Mouse (Mus musculus) megakaryocyte-erythroid progenitor cell, adult 5-6 weeks (primary cell): ENCODE data around the gene Fam53b. TPM values are rescaled to one million over a fixed set of nuclear protein-coding genes. Genes with fewer than 3 reads are reported as not detected.

Source experiments
- ATAC-seq: replicated peaks from 2 replicates; pipeline ENCODE4 v1.8.0; 2016; ENCODE audit warnings: mild to moderate bottlenecking, inconsistent platforms; ENCODE audit not compliant: severe bottlenecking, poor library complexity, low FRiP score, low TSS enrichment
- total RNA-seq, 2 experiments: library from RNA; stranded (forward) in 1 of 2; stranded (reverse) in 1 of 2; fragments of 200-1000, 215-1000 nt in 1 of 2; fragments of >200 nt in 1 of 2; fragmentation: Nextera tagmentation in 1 of 2; gene quantifications; 2 replicates each; pipeline ENCODE4 v1.2.3; 2014 to 2017

Fam53b gene
- total RNA-seq, 2 experiments from 2014 or later: 21.2 to 61.6 TPM

DNA sequence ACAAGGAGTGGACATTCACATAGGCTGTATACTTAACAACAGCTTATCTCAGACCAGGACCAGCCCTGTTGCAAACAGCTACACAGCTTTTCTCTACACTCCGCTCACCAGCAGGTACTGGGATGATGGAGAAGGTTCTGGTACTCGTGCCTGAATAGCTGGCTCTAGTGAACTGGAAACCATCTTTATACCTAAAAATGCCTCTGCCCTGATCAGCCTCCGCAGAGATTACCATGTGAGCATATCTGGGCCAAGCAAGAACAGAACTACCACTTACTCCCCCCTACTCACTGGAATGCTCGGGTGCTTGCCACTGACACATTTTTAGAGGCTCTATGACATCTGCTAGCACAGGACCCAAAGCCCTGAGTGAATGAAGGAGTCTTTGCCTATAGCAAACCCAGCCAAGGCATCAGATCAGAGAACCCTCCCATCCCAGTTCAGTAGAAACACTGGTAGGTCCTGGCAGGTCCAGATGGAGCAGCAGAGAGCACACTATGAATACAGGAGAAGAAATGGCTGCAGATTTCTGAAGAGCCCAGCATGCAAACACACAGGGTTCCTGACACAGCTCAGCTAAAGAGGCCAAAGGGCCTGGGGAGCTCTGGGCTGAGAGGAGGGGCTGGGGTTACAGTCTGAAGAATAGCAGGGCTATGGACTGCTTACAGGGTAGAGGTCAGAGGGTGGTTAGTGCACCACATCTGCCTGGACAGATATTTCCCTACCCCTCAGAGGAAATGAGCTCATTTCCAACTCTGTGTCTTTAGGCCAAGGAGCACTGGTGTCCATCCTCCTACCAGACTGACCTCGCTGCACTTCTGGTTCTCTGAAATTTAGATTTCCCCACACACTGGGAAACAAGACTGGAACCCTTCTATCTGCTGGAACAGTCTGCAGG lies 14.3 kb downstream of the Fam53b start:
- no peak for ATAC-seq

DNA sequence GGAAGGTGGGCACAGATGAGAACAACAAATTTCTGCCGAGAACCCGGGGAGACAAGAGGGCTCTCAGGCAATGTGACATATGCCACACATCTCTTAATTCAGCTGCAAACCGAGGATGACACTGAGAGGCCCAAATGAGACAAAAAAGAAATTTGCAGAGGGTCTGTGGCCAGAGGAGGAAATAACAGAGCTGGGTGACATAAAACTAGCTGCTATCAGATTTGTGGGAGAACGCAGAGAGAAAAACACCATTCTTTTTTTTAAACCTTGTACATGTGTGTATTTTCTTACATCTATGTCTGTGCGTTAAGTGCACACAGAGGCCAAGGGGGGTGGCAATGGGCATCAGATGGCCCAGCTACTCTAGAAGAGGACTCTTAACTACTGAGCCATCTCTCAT lies 18.5 kb downstream of the Fam53b start:
- ATAC-seq: no peak

DNA sequence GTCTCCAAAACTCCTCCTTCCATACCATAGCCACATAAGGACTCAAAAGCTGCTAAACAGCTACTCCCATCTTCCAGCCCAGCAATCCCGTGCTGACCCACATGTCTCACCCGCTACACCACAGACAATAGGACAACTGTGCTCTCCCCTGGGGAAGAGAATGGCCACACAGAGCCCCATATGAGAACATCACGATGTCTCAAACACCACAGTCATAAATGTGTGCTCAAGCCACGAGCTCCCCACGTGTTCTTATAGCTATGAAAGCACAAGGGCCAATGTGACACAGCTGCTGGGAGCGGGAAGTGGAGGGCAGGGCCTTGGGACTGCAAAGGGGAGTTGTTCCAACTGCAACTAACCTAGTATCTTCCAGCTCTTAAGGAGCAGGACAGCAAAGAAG lies 20.2 kb downstream of the Fam53b start:
- ATAC-seq: no peak

DNA sequence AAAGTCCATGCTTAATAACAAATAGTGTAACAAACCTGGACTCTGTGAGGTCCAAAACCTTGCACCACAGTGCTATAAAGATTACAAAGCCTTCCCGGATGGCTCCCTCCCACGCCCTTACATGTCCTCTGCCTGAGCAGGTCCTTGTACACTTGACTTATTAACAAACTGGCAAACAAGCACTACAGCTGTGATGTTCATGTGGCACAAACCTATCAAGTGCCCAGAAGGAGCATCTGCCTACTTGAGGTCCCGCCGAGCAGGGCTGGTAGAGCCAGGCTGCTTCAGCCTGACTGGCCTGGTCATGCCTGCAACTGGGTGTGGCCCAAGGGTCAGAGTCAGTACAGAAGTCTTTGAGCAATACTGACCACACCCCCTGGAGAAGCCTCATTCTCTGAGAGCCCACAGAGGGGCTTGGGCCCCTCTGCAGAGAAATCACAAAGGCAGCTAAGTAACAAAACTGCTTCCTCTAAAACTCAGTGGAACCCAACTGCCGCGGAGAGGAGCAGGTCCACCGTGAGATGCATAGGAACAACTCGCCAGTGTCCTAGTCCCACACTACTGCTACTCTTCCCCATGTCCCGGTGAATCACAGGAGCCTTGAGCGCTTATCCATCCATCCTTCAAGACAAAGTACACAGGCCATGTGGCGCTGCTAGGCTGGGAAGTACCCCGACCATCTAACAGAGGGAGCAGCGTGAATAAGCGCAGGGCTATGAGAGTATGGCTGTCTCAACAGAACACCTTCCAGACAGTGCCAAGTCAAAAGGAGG lies 23.1 kb downstream of the Fam53b start:
- no peak for ATAC-seq

DNA sequence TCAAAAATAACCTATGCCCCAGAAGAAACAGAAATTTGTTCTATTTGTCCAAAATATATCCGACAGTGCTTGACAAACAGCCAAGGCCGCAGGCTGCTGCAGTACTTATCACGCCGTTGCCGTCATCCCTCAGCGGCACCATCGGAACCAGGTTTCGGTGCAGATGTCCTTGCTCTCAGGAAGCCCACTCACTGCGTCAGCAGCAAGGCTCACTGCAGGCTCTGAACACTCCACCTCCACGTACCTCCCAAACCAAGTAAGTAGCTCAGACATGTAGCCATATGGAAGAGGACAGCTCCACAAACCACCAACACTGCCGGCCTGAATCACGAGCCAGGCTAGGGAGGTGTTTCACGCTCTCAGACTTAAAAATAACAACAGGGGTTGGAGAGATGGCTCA lies 24.9 kb downstream of the Fam53b start:
- ATAC-seq: no peak

DNA sequence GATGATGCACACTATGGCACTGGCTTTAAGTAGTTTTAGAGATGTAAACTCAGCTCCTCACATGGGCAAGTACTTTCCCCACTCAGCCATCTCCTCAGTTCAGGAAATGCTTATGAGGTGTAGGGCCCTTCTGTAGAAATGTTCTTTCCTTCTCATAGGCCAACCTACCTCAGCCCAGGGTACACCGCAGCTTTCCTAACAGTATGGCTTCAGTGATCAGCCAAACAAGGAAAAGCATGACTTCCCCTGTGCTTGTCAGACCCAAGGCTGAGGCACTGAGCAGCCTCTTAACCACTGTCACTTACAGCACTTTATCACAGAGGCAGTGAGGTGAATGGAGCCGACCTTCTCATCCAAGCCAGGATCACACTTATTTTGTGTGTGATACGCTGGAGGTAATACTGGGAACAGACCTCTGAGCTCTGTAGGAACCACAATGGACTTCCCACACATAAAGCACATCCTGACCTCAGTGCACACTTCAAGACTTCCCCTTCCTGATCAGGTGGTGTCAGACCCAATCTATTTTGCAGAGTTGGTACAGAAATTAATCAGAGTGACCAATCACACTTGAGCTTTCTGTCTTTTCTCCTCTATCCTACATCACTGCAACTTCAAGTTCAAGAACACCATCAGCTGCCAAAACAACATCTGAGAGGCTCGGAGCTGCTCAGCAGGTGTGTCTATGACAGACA lies 26.0 kb downstream of the Fam53b start:
- ATAC-seq: no peak

DNA sequence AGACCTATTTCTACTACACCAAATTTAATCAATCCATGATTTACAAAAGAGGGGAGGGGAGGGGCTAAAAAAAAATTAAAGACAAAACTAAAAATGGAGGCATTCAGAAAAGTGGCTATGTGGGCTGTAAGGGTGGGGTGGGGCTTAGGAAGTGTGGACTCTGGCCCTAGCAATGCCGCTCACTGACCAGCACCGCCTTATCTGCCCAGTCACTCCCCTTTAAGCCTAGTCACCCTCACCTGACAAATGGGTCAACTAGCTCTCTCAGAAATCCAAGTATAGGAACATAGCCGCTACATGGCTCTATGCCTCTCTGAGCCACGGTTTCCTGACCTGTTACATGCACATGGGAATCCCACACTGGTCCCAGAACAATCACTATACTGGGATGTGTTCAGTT lies 26.7 kb downstream of the Fam53b start:
- ATAC-seq: no peak

DNA sequence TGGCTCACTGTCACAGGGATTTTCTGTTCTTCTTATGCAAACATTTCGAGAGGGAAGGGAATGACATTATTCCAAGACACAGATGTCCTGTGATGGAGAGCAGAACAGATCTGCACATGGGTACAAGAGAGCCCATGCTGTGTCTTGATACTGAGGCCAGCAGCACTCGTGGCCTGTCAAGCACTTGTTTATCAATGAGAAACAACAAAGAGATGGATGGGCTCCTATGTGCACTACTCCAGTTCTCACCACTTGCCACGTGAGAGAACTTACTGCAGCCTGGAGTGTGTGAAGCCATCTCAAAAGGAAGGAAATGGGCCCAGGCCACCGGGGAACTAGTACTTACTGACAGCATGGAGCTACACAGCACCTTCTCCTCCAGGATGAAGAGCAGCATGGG lies 27.2 kb downstream of the Fam53b start:
- ATAC-seq: no peak

DNA sequence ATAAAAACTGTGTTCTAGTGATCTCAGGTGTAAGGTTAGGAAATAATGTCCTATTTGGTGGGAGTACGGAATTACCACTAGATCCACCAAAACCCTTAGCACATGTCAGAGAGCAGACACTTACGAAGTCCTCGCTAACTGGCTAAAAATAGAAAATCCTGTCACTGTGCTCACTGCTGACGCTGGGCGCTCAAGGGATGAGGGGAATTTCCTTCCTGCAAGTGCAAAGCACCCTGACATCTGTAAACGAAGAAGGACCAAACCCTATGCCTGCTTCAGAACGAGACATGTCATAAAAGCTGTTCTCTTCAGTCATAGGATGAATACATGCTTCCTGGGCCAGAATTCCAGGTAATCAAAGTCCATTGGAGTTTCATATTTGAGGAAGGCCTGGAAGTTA lies 27.7 kb downstream of the Fam53b start:
- ATAC-seq: no peak

DNA sequence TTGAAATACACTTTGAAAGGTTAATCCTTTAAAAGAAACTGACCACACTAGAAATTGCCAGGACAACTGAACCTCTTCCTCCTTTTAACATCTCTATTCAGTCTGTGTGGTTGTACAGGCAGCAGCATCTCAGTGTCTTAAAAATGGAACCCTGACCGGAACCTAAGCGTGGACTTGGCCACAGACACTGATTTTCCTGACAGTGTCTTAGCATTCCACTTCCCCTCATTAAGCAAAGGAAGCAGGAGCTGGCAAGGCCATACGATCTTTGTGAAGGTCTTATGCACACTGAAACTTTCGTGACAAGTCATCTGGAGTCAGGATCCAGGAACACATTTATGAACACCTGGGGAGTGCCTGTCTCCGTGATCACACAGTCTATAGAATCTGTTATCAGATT lies 29.6 kb downstream of the Fam53b start:
- ATAC-seq: no peak

DNA sequence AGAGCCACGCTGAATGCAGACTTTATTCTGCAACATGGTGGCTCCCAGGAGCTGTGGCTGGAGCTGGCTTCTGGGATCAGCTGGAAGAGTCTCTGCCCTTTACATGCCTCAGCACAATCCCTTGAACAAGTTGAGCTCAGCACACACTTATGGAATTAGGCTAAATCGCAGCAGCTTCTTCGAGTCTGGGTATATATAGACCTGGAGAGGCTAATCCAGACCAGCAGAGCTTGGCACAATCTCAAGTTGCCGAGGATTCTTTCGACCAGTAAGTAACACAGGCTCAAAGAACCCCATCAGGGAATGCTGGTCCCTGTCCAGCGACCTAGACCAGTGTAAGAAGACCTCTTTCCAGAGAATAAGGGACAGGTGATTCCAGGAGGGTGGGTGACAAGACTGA lies 31.8 kb downstream of the Fam53b start:
- ATAC-seq: no peak

DNA sequence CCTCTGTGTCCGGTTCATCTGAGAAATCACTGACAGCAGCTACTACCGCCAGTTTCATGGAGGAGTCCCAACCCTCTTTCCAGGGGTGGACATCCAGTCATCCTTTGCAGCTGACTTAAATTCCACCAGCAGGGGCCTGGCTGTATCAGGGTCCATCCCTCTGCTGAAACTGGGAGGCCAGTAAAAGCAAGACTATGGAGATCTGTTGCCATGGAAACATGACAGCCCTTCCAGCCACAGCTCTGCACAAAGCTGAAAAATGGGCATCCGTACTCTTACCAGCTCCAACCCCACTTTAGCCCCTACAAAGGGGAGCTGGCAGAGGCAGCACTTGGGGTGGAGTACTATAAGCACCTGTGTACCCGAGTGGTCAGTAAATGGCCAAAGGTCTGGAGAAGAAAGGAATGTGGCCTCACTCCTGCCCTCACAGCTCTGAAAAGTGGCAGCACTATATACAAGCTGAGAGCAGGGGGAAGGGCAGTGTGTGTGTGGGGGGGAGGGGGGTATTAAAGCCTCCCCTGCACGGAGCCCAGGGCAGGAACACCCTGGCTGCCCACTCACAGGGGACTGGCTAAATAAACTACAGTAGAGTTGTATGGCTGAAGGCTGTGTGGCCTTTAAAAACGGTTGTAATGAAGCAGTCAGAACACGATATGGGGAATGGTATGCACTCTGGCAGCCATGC lies 32.4 kb downstream of the Fam53b start:
- ATAC-seq: no peak

DNA sequence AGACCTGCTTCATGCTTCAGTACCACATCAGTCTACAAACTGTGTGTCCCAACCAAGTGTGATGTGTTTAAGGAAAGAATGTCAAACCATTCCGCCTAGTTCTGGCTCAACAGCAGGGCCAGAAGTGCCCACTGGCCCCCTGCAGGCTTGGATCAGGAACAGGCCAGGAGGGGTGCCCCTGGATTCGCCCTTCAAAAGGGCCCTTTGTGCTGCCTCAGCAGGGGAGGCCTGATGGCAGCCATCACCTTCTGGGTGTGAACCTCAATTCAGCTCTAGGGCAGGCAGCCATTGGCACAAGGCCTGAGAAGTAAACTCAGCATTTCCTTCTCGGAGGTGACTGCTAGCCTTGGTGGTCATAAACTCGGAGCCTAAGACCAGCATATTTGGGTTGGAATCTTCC lies 33.1 kb downstream of the Fam53b start:
- ATAC-seq: no peak

DNA sequence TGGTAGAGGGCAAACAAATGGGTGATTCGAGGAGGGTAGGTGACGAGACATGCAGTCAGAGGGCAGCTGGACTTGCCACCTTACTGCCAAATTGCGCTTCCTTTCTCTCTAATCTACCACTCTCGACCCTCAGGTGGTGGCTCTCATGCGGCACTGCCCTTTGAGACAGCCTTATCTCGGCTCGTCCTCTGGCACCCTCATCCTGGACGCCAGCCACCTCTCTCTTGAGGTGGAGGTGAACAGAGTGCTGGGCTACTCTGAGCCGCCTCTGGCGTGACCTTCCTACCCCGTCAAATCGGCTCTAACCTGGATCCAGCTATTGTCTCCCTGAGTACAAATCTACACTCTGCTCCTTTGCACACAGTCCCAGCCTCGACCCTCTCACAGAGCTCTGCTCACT lies 35.1 kb downstream of the Fam53b start:
- peak; percentile 76 for ATAC-seq

DNA sequence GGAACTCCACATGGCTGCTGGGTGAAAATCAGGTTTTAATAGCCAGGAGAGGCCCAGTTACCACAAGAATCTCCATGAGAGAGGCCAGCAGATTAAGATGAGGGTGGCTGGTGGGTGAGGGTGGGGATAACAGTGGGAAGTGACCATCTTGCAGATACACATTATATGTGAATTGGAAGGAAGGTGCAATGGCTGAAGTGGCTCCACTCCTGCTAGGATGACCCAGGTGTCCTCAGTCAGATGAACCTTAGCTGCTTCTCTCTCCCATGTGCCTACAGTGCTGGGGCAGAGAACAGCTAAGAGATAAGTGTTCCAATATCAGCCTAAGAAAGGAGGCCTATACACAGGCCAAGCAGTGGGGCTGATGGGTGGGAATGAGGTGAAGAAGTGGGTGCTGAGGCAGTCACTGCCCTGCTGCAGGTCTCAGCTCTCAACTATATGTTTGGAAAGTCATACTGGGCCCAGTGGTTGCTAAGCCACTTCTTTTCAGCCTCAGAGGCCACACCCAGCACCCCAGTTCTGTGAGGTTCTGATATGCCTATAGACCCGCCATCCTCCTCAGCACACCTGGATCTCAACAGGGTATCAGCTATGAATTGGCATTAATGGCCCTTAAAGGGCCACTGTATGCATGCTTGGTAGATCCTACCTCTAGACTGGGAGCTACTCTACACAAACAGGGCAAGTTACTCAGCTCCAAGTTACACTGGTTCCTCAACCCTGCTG lies 35.8 kb downstream of the Fam53b start:
- peak; percentile 77 for ATAC-seq

DNA sequence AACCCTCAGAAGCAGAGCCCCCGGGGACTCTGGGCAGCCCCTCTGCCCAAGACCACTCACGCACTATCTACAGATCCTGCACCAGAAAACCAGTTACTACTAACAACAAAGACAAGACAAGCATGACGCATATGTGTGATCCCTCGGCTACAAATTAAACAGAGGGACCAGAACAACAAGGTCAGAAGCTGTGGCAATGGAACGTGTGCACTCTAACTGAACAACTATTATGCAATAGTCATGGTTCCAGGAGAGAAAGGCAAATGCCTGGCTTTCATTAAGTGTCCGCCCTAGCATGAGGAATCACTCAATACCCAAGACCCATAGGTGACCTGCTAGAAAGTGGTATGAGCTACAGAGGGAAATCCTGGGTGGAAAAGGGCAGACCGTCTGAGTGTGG lies 36.6 kb downstream of the Fam53b start:
- ATAC-seq: no peak

DNA sequence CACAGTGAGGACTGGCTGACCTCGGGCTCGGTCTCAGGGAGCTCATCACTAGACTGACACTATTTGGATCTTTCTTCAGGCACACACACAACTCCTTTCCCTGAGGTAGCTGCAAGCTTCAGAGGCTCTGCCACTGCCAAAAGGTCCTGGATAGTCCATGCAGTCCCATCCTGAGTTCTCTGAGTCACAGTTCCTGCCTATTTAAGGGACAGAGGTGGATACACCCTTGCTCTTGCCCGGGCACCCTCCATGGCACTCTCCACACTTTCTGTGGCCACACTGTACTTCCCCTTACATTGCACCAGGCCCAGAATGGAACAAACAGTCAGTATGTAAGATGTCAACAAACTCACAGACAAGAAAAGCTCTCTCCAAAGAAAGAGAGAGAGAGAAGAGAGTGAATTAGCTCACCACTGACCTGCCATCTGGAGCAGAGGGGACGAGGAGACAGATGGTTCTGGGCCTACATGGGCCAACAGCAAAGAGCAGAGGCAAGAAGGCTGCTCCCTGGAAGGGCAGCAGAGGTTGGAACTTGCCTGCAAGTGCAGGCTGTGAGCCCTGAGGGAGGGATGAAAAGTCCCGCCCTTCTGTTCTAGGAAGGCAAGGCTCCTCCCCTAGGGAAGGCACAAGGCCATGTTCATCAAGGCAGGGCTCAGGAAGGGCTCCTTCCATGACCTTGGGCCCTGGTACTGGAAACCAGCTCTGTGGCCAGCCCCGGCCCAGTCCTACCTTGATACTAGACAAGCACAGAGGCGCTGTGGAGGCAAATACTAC lies 37.2 kb downstream of the Fam53b start:
- no peak for ATAC-seq

DNA sequence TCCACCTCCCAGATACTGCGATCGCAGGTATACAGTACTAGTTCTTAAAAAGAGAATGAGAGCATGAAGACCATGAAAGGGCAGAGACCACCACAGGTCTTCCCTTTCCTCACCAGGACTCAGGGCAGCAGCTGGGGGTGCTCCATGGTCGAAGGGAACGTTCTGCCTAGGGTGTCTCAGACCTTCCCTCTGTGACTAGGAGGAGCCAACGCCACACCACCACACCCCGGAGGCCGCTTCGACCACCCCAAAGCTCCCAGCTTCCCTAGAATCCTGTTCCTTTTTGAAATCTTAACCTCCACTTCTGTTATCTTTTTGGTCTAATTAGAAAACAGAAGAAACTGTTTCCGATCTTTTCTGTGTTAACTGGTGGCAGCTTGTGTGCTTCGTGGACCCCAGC lies 37.8 kb downstream of the Fam53b start:
- ATAC-seq: no peak
